Mouse (Mus musculus): ENCODE measurements around the gene Gprc5a.

DNA sequence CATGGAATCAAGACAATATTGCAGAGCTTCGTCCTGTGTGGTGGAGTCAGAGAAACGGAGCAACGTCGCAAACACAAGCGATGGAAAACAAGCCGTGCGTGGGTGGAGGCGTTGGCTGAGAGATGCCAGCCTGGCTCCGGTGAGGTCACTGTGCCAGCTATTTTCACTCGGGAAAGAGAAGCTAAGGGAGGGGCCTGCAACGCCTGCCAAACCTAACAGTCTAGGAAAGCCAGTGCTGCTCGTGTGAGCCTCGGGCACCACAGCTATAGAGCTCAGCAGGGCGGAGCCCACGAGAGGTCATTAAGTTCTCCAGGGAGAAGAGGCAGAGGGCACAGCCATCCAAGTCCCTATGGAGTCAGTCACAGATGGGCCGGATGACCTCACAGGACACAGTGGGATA is 16.5 kb upstream of the Gprc5a start:
- no peak for TF ChIP-seq CTCF (IDR thresholded peaks at IDR 0.05; ENCODE audit: low read depth)
- TF ChIP-seq EP300 (optimal IDR thresholded peaks at IDR 0.05), result no peak
